Comparison of ENCODE assay signal across 27 mouse cellular contexts in genomic region chr12:79357631-79358030, GRCm38 (mm10).
DNase-seq lines count a peak whose midpoint lies in the region; ATAC-seq and TF ChIP-seq lines count a peak whose summit lies in the region.
"Had no signal": no experiment of that assay in that cellular context is flagged by ENCODE, and none has a peak within 500 bp of the region (broad histone marks: within the 10 kb centered on the region; RNA-seq: fewer than 3 reads in every experiment).

No protein-coding gene starts in this region.

- no peak for ATAC-seq in lung, postnatal 0 days
- ATAC-seq in stomach, embryonic 16.5 days (ENCODE audit: insufficient read depth, low FRiP score), result 0 out of 2 replicates have a peak, but pooled peaks have one; percentile 25
- ATAC-seq: CD4-positive, CD25-positive, alpha-beta regulatory T cell, adult 4 months; forebrain, embryonic 14.5 days; forebrain, postnatal 0 days had no signal

- H3K27me3 ChIP-seq in lung, postnatal 0 days (replicated peaks; ENCODE audit: insufficient read depth, low read length), result no peaks in the 10 kb centered on the region
- H3K27me3 ChIP-seq in stomach, embryonic 16.5 days (ENCODE audit: control insufficient read depth, insufficient read depth, low read length), result no peaks in the 10 kb centered on the region
- H3K27me3 ChIP-seq: embryonic facial prominence, embryonic 12.5 days; embryonic facial prominence, embryonic 15.5 days; heart, embryonic 12.5 days; heart, embryonic 15.5 days had no signal

- peaks cover 7% of the 10 kb centered on the region; the same call in 1 of the 2 replicates for H3K4me1 ChIP-seq in lung, postnatal 0 days (ENCODE audit: insufficient read depth, low read depth, low read length)
- H3K4me1 ChIP-seq in stomach, embryonic 16.5 days (ENCODE audit: control insufficient read depth, insufficient read depth, low read length), result peaks cover 17% of the 10 kb centered on the region
- H3K4me1 ChIP-seq: embryonic facial prominence, embryonic 12.5 days had no signal

- peak overlapping the region; percentile 11; the same call in 1 of the 2 replicates for H3K27ac ChIP-seq in lung, postnatal 0 days (ENCODE audit: low read length)
- peak overlapping the region; percentile 71 for H3K27ac ChIP-seq in stomach, embryonic 16.5 days (ENCODE audit: low read length)
- H3K27ac ChIP-seq: embryonic facial prominence, embryonic 12.5 days; embryonic facial prominence, embryonic 15.5 days; gastrocnemius, adult 2 months; heart, embryonic 15.5 days; hindbrain, embryonic 10.5 days had no signal

- no peak for TF ChIP-seq EP300 in lung, postnatal 0 days (IDR thresholded peaks at IDR 0.05)

- no peak overlapping the region for H3K4me3 ChIP-seq in lung, postnatal 0 days (ENCODE audit: low read depth, low read length)
- no peak overlapping the region for H3K4me3 ChIP-seq in stomach, embryonic 16.5 days (replicated peaks; ENCODE audit: low read length)
- H3K4me3 ChIP-seq: embryonic facial prominence, embryonic 12.5 days; embryonic facial prominence, embryonic 15.5 days; gastrocnemius, adult 2 months; heart, embryonic 12.5 days; heart, embryonic 15.5 days; hindbrain, embryonic 10.5 days had no signal

- H3K9me3 ChIP-seq in lung, postnatal 0 days (ENCODE audit: low read length), result no peaks in the 10 kb centered on the region
- H3K9me3 ChIP-seq in stomach, embryonic 16.5 days (replicated peaks; ENCODE audit: control insufficient read depth, low read length), result no peaks in the 10 kb centered on the region
- H3K9me3 ChIP-seq: embryonic facial prominence, embryonic 12.5 days; embryonic facial prominence, embryonic 15.5 days; heart, embryonic 12.5 days; heart, embryonic 15.5 days; hindbrain, embryonic 10.5 days had no signal

- H3K36me3 ChIP-seq in lung, postnatal 0 days (ENCODE audit: insufficient read depth, low read length), result no peaks in the 10 kb centered on the region
- H3K36me3 ChIP-seq in stomach, embryonic 16.5 days (ENCODE audit: control insufficient read depth, insufficient read depth, low read length), result no peaks in the 10 kb centered on the region
- H3K36me3 ChIP-seq: embryonic facial prominence, embryonic 12.5 days; embryonic facial prominence, embryonic 15.5 days; heart, embryonic 12.5 days; heart, embryonic 15.5 days; hindbrain, embryonic 10.5 days had no signal

- TF ChIP-seq CTCF in lung, postnatal 0 days (IDR thresholded peaks at IDR 0.05), result no peak

- no peak overlapping the region for H3K4me2 ChIP-seq in lung, postnatal 0 days (replicated peaks; ENCODE audit: low read depth, low read length)
- H3K4me2 ChIP-seq in stomach, embryonic 16.5 days (ENCODE audit: low read depth, low read length), result no peak overlapping the region
- H3K4me2 ChIP-seq: embryonic facial prominence, embryonic 12.5 days; embryonic facial prominence, embryonic 15.5 days; heart, embryonic 12.5 days; heart, embryonic 15.5 days had no signal

- WGBS in lung, postnatal 0 days, result 54% methylated on average over 5 of the region's 5 CpGs
- 62% methylated on average over 5 of the region's 5 CpGs for WGBS in stomach, embryonic 16.5 days

- no peak overlapping the region for H3K9ac ChIP-seq in lung, postnatal 0 days (replicated peaks; ENCODE audit: low read depth)
- no peak overlapping the region for H3K9ac ChIP-seq in stomach, embryonic 16.5 days (ENCODE audit: low read length)
- H3K9ac ChIP-seq: embryonic facial prominence, embryonic 12.5 days; embryonic facial prominence, embryonic 15.5 days; forebrain, postnatal 0 days; heart, embryonic 12.5 days; heart, embryonic 15.5 days had no signal

- DNase-seq in lung, adult 18-20 months, result peak; percentile 38 to 45
- no peak for DNase-seq in lung, postnatal 25 days (ENCODE audit: low spot score)
- peak; percentile 48 for DNase-seq in lung, postnatal 0 days (ENCODE audit: low spot score)
- DNase-seq in lung, postnatal 14 days, result no peak
- peak; percentile 65 for DNase-seq in urinary bladder, postnatal 14 days (ENCODE audit: low spot score)
- DNase-seq in urinary bladder, postnatal 10 days (ENCODE audit: low spot score), result no peak
- no peak for DNase-seq in gastrocnemius, postnatal 4 days (ENCODE audit: low spot score in 2 of 2)
- DNase-seq: adrenal gland, adult 2 months; adrenal gland, postnatal 14 days; cerebellum, adult 11 months; cerebellum, adult 2 months; cerebellum, adult 9-11 months; cerebellum, postnatal 25 days; forebrain, postnatal 0 days; gastrocnemius, adult 2 months; gastrocnemius, postnatal 14 days; heart, adult 18-20 months; heart, postnatal 10 days; heart, postnatal 36 days had no signal

Comparison
In these comparisons a context has a peak if more than half of its experiments do, and no peak if none do; other contexts are left out.
1. DNase-seq: peak in lung, adult 18-20 months (2 of 2), lung, postnatal 0 days (single experiment) and urinary bladder, postnatal 14 days (single experiment); none in lung, postnatal 25 days (single experiment), lung, postnatal 14 days (single experiment), urinary bladder, postnatal 10 days (single experiment) and gastrocnemius, postnatal 4 days (0 of 2).